Mouse (Mus musculus) right cerebral cortex, postnatal 14 days (tissue): ENCODE data around the gene Gm5127.

Source experiments
- DNase-seq: peaks from one replicate; pipeline ENCODE4 v3.0.0; 2022

Gene Gm5127

GRCm38 (mm10) chrX:106582886-106583285, at the start of gene Gm5127:
Gene Gm5127, plus strand, starts transcription at chrX:106583186.
- no peak for DNase-seq

- no peak for DNase-seq
These were observed 46.6 kb upstream of the Gm5127 start for GRCm38 (mm10) chrX:106536359-106536758.

- no peak for DNase-seq
These were observed 27.5 kb upstream of the Gm5127 start for GRCm38 (mm10) chrX:106555457-106555856.

- no peak for DNase-seq
These were observed 4.0 kb upstream of the Gm5127 start for GRCm38 (mm10) chrX:106578966-106579365.

GRCm38 (mm10) chrX:106580410-106580809, 2.6 kb upstream of the Gm5127 start:
- no peak for DNase-seq

GRCm38 (mm10) chrX:106582197-106582596, 789 bp upstream of the Gm5127 start:
- no peak for DNase-seq

- no peak for DNase-seq
These were observed 10.9 kb downstream of the Gm5127 start for GRCm38 (mm10) chrX:106593914-106594313.

GRCm38 (mm10) chrX:106595904-106596303, 12.9 kb downstream of the Gm5127 start:
- no peak for DNase-seq

GRCm38 (mm10) chrX:106602574-106603258, 19.7 kb downstream of the Gm5127 start:
- DNase-seq: no peak

GRCm38 (mm10) chrX:106603386-106603785, 20.4 kb downstream of the Gm5127 start, which contains the start of gene Cysltr1:
Gene Cysltr1, minus strand, starts transcription at chrX:106603679.
- no peak for DNase-seq

- no peak for DNase-seq
These were observed 39.5 kb downstream of the Gm5127 start for GRCm38 (mm10) chrX:106622512-106622911.

- DNase-seq: no peak
These were observed 40.7 kb downstream of the Gm5127 start for GRCm38 (mm10) chrX:106623667-106624066.

- no peak for DNase-seq
These were observed 45.5 kb downstream of the Gm5127 start for GRCm38 (mm10) chrX:106628514-106628913.

- DNase-seq: no peak
These were observed 50.6 kb downstream of the Gm5127 start for GRCm38 (mm10) chrX:106633543-106633942.

- DNase-seq: no peak
These were observed 52.0 kb downstream of the Gm5127 start for GRCm38 (mm10) chrX:106634799-106635541.

GRCm38 (mm10) chrX:106662101-106662500, 79.1 kb downstream of the Gm5127 start:
- no peak for DNase-seq

- no peak for DNase-seq
These were observed 121.6 kb downstream of the Gm5127 start for GRCm38 (mm10) chrX:106704590-106704989.

GRCm38 (mm10) chrX:106717160-106717559, 134.2 kb downstream of the Gm5127 start:
- no peak for DNase-seq

- no peak for DNase-seq
These were observed 159.3 kb downstream of the Gm5127 start for GRCm38 (mm10) chrX:106742241-106742640.

GRCm38 (mm10) chrX:106755272-106755671, 172.3 kb downstream of the Gm5127 start:
- DNase-seq: no peak
